Mouse (Mus musculus): ENCODE results near the gene Yjefn3.
A peak's percentile ranks its signal among the peaks of the same experiment; 100 is the strongest.
"Not testable (repeated sequence)": the region's sequence is repeated elsewhere in the genome, so short reads cannot be mapped to it uniquely, and the experiment has no call there.

Gene Yjefn3

DNA sequence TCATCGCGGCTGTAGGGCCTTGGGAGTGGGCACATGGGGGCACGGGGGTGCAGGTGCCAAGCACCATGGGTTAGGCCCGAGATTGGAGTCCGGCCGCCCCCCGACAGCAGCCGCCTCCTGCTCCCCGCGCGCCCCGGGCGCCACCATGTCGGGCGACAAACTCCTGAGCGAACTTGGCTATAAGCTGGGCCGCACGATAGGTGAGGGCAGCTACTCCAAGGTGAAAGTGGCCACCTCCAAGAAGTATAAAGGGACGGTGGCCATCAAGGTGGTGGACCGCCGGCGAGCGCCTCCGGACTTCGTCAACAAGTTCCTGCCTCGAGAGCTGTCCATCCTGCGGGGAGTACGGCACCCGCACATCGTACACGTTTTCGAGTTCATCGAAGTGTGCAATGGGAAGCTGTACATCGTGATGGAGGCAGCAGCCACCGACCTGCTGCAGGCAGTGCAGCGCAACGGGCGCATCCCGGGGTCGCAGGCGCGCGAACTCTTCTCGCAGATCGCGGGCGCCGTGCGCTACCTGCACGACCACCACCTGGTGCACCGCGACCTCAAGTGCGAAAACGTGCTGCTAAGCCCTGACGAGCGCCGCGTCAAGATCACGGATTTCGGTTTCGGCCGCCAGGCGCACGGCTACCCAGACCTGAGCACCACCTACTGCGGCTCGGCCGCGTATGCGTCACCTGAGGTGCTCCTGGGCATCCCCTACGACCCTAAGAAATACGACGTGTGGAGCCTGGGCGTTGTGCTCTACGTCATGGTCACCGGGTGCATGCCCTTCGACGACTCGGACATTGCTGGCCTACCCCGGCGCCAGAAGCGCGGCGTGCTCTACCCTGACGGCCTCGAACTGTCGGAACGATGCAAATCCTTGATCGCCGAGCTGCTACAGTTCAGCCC, at the start of gene Yjefn3, which contains the start of the genes Tssk6 and Ndufa13:
Gene Yjefn3 (minus strand): TSS at position 550 of the 900 bp plus-strand sequence.
Gene Tssk6 (plus strand): TSS at position 22 of the 900 bp plus-strand sequence.
Gene Ndufa13 (minus strand): TSS at position 396 of the 900 bp plus-strand sequence.
- peak; percentile 67 for DNase-seq (ENCODE audit: low spot score)

DNA sequence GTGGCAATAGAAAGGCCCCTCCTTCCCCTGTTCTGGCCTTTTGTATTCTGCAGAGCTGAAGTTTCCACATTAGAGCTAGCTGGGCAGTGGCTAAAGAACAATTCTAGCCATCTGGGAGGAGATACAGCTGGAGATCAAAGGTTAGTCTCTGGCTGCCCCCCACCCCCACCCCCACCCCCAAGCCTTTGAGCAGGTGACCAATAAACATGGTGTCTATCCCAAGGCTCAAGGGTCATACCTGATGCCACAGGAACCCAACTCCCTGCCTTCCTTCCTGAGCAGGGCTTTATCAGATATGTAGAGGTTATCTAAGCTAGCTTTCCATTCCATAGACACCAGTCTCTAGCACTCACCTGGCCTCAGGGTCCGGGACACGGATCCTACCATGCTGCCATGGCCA, 47.8 kb upstream of the Yjefn3 start:
- no peak for DNase-seq (ENCODE audit: low spot score)

DNA sequence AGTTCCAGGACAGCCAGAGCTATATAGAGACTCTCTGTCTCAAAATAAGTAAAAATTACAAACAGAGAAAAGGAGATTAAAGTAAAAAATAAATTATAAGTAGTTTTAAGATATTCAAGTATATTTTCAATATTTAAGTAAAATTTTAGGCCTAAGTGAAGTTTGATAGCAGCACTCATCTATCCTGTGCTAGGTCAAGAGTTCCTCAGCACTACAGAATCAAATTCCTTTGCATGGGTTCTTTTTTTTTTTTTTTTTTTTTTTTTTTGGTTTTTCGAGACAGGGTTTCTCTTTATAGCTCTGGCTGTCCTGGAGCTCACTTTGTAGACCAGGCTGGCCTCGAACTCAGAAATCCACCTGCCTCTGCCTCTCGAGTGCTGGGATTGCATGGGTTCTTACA, 40.0 kb upstream of the Yjefn3 start:
- not testable (repeated sequence) for DNase-seq (ENCODE audit: low spot score)

DNA sequence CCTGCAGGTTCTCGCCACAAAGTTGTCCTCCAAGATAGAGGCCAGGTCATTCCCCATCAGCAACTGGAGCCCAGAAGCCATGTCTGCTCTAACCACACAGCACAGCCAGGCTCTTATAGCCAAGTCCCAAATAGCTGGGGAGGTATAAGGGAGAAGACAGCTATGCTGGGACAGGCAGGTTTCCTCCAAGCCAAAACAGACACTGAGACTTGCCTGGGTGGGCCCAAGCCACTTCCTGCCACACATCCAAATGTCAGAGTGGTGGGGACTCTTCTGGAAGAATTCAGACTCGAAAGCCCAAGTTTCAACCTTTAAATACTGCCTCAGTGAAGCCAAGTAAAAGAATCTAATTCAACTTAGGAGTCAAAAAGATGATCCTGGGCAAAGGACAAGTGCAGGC, 37.9 kb upstream of the Yjefn3 start:
- no peak for DNase-seq (ENCODE audit: low spot score)

DNA sequence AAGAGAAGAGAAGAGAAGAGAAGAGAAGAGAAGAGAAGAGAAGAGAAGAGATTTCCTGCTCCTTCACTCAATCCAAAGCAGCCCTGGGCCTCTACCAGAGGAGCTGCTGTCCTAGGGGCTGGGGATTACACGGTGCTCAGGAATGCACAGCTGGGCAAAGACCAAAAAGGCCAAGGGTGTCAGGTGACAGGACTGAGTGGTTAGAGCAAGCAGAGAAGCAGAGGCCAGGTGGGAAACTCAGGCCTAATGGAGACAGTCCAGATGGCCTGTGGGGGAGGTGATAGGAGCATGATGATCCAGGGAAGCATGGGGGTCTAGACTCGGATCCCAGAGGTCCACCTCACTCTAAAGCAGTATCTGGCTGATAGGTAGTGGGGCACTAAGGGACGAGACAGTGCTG, 37.1 kb upstream of the Yjefn3 start:
- DNase-seq (ENCODE audit: low spot score) = no peak

DNA sequence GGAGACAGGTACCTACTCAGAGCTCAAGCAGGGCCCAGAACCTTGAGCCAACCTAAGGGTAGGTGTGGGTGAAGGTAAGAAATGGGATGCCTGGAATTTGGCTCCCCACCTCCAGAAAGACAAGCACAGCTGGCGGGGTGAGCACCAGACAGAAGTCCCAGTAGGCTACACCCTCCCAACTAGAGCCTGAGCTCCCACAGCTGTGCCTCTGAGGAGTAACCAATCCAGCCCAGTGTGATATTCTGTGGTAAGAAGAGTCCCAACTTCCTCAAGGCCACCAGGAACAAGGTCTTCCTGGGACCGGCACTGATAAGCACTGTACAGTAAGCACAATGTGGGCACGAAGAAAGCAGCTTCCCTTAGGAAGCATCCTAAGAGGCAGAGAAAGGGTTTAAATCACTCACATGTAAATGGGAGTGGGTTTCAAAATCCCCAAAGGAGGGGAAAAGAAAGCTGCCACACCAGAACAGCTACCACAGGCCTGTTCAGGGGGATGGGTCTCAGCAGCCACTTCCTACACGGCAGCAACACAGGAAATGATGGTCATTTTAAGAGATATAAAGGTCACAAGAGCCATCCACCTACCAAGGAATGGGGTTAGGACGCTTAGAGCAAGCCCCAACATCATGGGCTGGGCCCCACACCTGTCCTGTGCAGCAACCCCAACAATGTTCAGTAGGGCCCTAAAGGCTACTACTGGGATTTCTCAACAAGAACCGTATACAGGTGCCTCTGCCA, 35.9 kb upstream of the Yjefn3 start:
- no peak for DNase-seq (ENCODE audit: low spot score)

DNA sequence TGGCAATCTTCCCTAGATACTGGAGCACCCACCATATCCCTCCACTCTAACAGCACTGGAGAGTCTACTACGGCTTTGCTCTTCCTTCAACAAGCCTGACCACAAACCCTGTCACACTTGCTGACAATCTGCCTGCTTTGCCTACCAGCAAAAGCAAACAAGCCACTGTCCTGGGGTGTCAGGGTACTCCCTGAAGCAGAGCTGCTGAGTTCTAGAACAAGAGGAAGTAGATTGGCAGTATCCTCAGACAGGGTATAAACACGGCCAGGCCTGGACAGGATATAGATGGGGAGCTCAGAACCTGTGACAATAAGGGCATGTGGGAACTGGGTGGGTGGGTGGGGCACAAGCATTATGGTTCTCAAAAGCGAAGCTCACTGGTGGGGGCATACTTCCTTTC, 35.0 kb upstream of the Yjefn3 start:
- DNase-seq (ENCODE audit: low spot score) = no peak

DNA sequence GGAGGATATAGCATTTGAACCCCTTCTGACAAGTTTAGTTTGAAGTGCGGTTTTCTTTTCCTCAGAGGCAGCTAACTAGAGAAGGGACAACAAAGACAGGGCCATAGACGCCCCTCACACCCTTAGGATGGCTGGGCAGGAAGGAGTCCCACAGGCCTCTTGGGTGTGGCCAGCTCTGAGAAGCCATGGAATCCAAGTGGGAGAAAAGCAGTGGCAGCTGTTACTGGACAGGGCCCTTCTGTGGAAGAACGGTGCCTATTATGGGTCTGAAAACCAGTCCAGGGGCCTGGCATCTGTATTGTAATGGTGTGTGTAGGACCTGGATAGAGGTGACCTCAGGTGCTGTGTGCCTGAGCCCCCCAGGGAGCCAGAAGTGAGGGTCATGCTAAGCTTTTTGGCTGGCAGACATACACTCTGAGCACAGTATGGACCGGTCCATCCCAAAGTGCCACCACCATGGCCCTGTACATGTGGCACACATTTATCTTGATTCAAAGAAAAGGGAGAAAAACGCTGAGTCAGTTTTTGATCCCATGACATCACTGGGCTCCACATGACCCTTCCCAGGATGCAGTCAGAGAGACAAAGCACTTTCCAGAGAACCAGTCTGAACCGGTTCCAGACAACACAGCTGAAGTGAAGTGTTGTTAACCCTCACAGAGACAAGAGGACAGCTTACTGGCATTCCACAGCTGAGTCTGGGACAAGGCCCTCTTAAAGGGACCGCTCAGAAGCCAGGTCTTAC, 33.7 kb upstream of the Yjefn3 start:
- no peak for DNase-seq (ENCODE audit: low spot score)

DNA sequence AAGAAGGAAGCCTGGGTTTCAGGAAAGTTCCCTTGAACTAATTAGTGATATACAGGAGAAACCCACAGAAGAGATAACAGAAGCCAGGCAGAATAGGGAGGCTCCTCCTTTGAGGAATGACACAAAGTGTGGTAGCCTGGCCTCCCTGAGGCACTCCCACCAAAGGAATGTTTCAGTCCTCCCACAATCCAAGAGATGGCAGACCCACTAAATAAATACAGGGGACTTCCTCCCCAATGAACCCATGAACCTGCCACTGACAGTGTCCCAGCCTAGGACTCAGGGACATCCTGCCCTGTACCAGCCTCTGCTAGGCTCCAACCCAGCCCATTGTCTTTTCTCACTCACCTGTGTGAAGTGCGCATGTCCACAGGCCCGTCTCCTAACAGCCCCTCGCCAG, 32.9 kb upstream of the Yjefn3 start:
- no peak for DNase-seq (ENCODE audit: low spot score)

DNA sequence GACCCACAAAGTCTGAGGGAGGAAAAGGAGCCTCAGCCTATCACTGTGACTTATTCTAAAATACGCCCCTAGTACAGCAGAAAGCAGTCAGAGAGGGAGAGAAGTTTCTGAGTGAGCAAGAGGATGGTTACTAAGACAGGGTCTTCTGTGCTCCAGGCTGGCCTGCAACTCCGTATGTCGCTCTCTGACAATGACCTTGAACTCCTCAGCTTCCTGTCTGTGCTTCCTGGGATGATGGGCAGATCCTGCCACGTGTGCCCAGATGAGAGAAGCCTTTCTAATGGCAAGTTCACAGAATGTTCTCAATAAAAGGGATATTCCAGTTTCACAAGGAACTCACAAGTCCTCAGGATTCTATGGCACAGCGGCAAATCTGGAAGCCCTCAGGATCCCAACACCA, 32.1 kb upstream of the Yjefn3 start:
- no peak for DNase-seq (ENCODE audit: low spot score)

DNA sequence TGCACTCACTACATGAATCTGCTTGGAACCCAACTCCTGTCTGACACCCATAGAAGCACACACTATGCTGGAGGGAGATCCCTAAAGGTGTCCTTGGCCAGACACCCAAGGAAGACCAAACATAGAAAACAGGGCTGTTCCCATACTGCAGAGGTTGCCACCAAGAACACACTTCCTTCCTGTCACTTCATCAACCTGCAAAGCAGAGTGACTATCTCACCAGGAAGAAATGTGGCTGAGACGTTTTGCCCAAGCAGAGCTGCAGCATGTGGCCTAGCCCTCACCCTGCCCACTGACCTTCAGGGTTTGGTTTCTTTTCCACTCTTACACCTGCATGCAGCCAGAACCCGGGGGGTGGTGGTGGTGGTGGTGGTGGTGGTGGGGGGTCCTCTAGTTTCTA, 31.3 kb upstream of the Yjefn3 start:
- DNase-seq (ENCODE audit: low spot score) = no peak

DNA sequence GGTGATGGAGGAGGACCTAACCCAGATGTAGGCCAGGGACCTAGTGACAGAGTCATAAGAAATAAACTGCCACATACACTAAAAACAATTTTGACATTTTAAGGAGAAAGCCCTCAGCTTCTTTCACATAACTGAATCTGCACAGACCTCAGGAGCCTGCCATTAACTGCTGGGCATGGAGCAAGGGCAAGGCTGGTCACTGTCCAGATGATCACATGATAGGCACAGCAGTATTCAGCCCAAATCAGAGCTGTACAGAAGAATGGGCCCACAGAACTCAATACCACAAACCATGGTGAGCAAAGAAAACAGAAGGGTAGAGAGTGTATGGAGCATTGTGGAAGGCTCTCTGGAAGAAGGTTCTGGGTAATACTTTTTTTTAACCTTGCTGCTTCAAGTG, 24.4 kb upstream of the Yjefn3 start:
- no peak for DNase-seq (ENCODE audit: low spot score)

DNA sequence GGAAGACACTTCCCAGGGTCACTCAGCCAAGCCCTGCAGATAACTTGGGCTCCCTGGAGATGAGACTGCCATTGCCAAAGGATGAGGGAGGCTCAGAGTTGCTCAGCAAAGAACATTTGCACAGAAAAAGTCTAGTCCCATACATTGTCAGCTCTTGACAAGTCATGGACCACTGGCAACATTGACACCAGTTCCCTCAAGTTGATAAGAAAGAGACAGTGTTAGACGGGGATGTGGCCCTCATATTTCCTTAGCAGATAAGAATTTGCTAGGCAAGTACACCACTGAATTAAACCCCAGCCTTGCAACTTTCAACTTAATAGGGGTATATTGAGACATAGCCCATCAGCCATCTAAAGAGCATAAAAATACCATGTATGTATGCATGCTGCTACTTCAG, 21.5 kb upstream of the Yjefn3 start:
- DNase-seq (ENCODE audit: low spot score) = no peak

DNA sequence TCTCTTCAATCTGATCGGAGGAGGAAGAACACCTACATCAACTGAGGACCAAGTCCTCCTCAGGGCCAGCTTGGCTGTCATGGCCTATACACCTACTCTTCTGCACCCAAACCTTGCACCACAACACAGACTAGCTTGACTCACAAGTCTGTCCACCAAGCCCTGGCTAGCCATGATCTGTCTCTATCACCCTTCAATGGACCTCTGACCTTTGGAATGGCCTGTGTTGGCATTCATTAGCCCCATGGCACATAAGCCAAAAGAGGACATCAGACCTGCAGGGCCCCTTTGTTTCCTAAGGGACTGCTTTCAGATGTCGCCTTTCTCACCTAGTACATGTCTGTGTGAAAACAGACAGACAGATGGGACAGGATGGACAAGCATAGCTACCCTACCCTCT, 18.6 kb upstream of the Yjefn3 start:
- DNase-seq (ENCODE audit: low spot score) = no peak

DNA sequence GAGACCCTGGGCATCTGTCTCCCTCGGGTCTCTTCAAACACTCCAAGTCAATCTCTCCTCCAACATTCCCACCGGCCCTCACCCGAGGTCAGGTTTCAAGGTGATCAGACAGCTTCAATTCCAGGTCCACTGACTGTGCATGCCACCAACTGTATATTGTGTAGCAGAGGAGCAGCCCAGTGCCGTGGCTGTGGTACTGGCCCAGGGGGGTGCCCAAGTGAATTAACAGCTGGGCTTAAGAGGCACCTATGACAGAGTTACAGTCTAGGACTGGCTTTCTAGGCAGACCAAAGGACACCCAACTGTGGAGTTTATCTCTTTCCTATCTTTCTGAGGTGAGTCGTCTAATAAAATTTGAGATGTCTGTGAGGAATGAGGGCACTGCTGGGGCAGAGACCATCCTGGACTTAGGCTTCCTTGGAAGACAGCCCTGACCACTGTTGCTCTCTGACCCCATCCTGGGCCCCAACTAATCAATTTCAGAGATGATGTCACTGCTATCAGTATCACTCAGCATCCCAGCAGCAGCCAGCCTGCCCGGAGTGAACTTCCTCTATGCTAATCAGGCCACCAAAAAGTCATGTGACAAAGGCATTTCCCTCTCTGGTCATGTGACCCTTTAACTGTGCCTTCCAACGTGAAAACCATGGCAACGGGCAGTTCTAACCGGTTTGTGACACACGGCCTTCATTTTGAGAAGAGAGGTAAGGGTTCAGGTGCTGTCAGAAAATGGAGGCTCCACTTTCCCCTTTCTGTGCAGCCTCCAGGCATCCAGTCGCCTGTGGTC, 17.6 kb upstream of the Yjefn3 start:
- DNase-seq (ENCODE audit: low spot score) = no peak

DNA sequence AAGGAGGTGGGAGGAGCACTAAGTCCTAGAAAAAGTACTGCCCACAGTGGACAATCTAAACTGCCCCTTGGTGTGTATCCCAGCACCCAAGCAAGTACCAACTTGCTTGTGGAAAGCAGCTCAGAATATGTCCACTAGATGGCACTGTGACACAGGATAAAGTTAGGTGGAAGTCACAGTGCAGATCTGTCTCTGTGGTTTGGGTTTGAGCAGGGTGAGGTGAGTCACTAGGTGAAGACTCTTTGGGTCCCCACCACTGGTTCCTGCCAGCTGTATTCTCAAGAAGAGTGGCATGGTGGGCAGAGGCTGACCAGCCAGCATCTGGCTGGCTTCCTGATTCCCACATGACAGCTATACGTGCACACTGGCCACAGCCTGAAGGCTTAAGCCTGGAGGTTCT, 16.5 kb upstream of the Yjefn3 start:
- peak; percentile 80 for DNase-seq (ENCODE audit: low spot score)

DNA sequence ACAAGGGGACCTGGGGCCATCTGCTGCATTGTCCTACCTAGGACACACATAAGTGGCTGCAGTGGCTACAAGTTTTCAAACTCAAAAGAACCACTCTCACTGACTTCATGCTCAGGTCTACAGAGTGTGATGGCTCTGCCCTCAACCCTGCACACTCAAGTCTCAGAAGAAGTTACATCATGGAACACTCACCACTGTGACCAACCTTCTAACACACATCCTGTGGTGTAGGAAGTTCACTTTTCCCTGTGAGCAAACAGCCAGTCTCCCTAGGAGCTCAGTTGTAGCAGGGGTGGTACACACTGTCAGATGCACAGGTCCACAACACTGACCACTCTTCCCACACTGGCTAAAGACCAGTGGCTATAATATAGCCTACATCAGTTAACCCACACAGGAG, 16.0 kb upstream of the Yjefn3 start:
- DNase-seq (ENCODE audit: low spot score) = no peak

DNA sequence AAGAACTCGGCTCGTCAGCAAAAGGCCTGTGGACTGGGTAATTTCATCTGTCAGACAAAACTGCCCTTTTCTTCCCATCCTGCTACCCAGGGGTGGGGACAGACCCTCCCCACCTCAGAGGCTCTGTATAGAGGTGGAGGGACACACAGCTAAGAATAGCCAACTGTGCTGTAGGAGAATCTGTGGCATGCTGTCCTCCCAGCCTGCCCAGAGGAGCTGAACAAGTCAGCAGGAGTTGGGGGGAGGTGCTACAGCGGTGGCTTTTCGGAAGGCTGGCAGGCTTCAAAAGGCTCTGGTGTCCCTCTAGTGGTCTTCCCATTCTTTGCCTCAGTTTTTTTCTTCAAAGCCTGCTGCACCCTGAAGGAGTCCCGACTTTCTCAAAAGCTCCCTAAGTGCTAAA, 13.2 kb upstream of the Yjefn3 start:
- DNase-seq (ENCODE audit: low spot score) = no peak

DNA sequence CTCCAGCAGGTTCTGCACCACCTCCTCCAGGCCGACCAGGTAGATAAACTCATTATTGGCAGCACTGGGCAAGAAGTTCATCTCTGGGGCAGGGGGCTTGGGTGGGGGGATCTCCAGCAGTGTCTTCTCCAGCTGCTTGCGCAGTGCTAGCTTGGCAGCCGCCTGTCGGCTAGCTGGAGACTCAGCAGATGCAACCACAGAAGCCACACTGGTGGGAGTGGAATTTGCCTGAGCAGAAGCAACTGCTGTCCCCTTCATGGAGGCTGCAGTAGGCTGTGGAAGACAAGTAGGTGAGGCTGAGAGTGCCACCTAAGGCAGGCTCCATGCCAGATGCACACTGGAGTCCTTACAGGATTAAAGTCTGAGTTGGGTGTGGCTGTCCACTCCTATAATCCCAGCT, 12.0 kb upstream of the Yjefn3 start:
- DNase-seq (ENCODE audit: low spot score) = no peak

DNA sequence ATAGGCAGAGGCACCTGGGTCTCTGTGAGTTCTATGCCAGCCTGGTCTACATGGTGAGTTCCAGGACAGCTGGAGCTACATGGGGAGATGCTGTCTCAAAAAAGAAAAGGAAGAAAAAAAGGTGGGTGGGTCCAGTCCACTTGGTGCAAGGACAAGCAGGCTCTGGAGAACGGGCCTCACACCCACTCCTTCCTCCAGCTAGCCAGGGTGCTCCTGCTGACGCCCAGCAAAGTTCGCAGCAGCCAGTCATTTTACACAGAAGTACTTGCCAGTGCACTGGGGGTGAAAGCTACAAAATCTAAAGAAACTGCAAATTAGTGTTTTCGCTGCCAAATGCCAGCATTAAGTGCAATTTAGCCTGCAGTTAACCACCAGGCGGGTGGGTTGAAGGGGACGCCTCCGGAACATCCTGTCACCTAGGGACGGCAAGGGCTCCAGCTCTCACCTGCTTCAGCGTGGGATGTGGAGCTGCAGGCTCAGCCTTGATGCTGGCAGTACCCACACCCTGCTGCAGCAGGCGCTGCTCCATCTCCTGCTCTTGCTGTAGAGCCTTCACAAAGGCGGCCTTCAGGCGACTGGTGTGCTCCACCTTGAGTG, 10.1 kb upstream of the Yjefn3 start:
- DNase-seq (ENCODE audit: low spot score) = no peak

DNA sequence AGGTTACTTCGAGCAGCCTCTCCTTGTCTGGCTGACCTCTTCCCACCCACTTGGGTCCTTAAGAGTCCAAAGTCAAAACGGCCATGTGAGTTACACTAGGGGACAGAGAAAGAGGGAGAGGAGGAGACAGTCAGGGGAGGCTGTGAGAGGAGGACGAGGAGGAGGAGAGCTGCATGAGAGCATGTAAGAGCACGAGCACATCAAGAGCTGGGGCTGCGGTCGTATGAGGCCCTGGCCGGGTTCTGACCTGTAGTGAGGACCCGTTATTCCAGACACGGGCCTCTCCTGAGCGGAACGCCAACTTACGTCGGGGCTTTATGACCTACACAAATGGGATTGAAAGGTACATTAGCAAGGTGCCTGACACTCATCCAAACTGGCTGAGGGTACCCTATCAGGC, 9.4 kb upstream of the Yjefn3 start:
- no peak for DNase-seq (ENCODE audit: low spot score)
